Mouse (Mus musculus): ENCODE measurements around the gene Acads.
"Not testable (repeated sequence)": the region's sequence is repeated elsewhere in the genome, so short reads cannot be mapped to it uniquely, and the experiment has no call there.

Acads gene

DNA sequence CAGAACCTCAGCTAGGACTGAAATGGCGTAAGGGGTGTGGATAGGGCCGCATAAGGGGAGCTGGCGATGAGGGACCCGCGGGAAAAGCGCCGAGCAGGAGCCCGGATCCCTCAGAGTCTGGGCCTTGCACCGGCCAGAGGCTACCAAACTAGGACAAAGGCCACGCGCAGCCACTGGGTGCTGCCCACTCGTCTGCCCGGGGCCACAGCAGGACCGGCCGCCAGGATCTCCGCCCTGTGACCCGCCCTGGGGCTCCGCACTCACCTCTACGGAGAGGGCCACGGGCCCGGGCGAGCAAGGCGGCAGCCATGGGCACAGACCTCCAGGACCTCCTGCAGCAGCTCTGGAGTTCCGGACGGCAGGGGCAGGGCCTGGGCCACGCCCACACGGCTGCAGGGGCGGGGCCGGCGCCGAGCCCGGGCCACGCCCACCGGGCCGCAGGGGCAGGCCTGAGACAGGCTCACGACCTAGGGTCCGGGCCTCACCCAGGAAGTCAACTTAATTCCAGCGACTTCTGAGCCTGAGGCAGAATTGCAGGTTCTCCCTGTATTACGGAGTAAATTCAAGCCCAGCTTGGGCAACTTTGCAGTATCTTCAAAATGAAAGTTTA, at the start of gene Acads:
TSS of gene Acads (minus strand) at position 386 of the 610 bp plus-strand sequence.
- peak in 1 of 2 experiments; percentile 71 for DNase-seq (ENCODE audit: low spot score in 2 of 2)

DNA sequence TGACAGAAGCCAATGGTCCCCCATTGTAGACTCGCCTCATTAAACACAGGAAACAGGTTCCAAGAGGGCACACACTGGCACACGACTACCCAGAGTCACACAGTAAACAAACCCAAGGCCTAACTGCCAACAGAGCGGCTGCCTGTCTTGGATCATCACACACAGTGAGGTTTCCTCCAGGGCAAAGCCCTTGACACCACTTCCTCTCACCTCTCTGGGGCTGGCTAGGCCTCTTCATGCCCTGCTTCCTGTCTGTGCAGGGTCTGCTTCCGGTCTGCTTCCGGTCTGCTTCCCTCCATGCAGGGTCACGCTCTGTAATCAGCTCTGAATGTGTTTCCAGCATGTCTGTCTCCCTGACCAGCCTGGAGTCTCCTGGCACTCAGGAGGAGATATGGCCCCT, 48.2 kb upstream of the Acads start:
- DNase-seq (ENCODE audit: low spot score in 2 of 2) = no peak

DNA sequence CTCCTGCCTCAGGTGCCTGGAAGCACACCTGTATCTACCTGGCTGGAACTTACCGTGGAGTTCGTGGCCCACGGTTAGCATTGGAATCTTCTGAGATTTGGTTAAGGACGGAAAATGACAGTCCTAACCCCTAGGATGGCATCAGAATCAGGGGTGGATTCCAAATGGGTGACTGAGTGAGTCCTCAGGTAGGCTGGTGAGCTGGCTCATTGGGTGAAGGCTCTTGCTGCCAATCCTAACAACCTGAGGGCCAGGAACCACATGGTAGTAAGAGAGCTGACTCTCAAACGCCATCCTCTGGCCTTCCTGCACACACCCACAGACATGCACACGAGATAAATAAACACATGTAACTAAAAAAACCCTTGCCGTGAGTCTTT, 47.7 kb upstream of the Acads start:
- DNase-seq (ENCODE audit: low spot score in 2 of 2) = no peak

DNA sequence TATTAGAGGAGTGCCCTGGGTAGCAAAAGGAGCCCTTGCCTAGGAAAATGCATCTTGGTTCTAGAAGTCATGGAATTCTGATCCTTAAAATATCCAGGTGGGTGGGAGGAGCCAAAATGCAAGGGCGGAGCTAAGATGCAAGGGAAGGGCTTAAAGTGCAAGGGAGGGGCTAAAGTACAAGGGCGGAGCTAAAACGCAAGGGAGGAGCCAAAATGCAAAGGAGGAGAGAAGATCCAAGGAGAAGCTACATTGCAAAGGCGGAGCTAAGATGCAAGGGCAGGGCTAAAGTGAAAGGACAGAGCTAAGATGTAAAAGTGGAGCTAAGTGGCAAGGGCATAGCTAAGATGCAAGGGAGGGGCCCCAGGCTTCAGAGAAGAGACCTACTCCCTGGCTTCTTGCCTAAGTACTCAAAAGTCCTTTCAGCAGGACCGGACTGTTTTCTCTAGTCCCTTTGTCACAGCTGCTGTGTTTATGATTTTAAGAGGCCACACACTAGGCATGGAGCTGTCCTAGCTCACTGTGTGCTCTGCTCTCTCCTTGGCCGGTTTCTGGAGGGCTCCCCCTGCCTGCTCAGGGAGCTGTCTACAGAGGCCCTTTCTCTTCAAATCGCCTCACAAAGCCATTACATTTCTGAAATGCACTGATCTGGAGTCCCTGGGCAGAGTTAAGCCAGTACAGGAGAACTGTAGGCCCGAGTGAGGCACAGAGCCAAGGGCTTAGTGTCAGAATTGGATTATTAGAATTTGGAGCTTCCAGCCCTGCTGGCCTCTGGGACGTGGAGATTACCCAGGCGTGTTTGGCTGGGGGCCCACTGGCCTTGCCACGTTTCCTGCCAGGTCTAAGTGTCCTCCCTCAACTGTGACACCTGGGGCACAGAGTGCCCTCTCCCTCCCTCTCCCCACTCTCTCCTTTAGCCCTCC, 47.0 kb upstream of the Acads start:
- DNase-seq (ENCODE audit: low spot score in 2 of 2) = peak in 1 of 2 experiments; percentile 64

DNA sequence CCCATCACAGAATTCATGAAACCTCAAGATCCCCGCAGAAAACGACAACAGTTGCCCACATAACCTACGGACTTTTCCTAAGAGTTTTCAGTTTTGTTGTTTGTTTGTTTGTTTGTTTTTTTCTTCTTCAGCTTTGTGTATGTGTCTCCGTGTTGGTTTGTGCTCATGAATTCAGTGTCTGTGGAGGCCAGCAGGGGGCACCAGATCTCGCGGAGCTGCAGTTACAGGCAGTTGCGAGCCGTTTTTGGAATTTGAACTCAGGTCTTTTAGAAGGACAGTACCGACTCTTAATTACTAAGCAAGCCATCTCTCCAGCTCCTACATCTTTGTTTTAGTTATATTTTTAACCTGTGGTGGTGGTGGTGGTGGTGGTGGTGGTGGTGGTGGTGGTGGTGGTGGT, 46.2 kb upstream of the Acads start:
- DNase-seq (ENCODE audit: low spot score in 2 of 2) = no peak

DNA sequence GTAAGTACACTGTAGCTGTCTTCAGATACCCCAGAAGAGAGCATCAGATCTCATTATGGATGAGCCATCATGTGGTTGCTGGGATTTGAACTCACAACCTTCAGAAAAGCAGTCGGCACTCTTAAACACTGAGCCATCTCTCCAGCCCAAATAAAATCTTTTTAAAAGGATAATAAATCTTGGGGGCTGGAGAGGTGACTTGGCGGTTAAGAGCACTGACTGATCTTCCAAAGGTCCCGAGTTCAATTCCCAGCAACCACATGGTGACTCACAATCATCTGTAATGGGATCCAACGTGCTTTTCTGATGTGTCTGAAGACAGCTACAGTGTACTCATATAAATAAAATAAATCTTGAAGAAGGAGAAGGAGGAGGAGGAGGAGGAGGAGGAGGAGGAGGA, 45.3 kb upstream of the Acads start:
- not testable (repeated sequence) for DNase-seq (ENCODE audit: low spot score in 2 of 2)

DNA sequence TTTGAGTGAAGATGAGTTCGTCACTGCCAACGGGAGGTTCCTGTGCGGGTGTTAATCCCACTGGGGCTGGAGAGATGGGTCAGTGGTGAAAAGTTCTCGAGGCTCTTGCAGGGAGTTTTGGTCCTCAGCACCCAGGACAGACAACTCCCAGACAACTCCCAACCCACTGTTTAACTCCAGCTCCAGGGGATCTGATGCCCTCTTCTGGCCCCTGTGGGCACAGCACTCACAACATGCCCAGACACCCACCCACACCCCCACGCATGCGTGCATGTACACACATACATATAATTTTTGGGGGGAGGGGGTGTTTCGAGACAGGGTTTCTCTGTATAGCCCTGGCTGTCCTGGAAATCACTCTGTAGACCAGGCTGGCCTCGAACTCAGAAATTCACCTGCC, 44.4 kb upstream of the Acads start:
- peak in 1 of 2 experiments; percentile 57 for DNase-seq (ENCODE audit: low spot score in 2 of 2)

DNA sequence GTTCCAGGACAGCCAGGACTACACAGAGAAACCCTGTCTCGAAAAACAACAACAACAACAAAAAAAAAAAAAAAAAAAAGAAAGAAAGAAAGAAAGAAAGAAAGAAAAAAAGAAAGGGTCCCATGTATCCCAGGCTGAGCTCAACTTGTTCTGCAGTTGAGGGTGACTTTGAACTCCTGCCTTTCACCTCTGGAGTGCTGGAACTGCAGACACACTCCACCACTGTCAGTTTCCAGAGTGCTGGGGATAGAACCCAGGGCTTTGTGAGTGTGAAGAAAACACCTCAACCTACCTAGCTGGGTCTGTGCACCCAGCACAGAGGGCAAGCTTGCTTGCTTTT, 42.8 kb upstream of the Acads start:
- DNase-seq (ENCODE audit: low spot score in 2 of 2) = not testable (repeated sequence)

DNA sequence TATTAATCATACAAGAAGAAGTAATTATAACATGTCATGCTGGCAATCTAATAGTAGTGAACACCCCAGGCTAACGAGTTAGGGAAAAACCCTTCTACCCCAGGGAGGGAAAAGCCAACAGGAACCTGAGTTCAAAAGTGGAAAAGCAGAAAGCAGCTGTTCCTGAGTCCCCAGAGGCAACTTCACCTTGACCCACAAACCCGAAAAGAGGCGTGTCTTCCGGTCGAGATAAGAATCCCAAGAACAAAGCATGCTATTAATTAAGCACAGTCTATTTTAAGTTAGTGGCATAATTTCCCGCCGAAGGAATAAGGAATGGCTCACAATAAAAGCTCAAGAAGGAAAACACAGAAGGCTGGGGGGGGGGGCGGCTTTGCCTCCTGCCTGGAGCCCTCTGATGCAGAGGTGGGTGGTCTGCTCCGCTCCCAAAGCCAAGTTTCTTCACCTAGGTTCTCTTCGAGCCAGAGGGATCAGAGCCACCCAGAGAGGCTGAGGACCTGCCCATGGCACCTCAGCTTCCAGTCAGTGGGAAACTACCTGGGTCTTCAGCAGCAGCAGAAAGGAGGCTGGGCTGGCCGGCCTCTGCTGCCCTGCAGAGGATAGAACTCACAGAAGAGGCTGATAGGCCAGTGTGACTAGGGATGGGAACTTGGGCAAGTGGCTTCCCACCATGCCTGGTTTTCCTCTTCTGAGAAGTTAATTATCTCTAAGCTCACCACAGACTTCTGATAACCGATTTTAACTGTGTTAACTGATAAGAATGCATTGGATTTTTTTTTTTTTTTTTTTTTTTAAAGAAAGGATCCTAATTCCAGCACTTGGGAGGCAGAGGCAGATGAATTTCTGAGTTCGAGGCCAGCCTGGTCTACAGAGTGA, 42.2 kb upstream of the Acads start:
- DNase-seq (ENCODE audit: low spot score in 2 of 2) = no peak

DNA sequence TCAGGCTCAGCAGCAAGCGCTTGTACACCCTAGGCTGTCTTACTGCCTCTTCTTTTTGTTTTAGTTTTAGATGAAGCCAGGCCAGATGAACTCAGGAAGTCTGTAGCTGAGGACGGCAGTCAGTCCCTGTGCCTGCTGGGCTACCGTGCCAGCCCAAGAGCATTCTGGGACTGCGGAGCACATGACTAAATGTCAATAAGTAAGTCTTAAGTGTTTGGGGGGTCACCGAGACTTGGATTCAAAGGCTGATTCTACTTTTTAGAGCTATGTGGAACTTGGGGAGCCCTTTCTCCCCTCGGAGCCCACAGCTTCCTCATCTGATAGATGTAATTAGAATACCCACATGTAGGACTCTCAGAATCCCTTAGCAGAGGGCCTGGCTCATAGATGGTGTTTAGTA, 41.5 kb upstream of the Acads start:
- DNase-seq (ENCODE audit: low spot score in 2 of 2) = no peak

DNA sequence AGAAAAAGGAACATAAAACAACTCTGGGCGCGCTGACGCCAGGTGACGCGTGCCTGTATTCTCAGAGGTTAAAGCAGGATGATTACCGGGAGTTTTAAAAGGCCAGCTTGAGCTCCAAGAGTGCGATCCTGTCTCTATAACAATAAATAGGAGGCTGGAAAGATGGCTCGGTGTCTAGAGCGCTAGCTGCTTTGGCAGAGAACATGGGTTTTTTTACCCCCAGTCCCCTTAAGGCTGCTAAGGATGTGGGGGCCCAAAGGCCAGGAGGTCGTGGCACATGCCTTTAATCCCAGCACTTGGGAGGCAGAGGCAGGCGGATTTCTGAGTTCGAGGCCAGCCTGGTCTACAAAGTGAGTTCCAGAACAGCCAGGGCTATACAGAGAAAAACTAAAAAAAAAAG, 40.0 kb upstream of the Acads start:
- DNase-seq (ENCODE audit: low spot score in 2 of 2) = no peak

DNA sequence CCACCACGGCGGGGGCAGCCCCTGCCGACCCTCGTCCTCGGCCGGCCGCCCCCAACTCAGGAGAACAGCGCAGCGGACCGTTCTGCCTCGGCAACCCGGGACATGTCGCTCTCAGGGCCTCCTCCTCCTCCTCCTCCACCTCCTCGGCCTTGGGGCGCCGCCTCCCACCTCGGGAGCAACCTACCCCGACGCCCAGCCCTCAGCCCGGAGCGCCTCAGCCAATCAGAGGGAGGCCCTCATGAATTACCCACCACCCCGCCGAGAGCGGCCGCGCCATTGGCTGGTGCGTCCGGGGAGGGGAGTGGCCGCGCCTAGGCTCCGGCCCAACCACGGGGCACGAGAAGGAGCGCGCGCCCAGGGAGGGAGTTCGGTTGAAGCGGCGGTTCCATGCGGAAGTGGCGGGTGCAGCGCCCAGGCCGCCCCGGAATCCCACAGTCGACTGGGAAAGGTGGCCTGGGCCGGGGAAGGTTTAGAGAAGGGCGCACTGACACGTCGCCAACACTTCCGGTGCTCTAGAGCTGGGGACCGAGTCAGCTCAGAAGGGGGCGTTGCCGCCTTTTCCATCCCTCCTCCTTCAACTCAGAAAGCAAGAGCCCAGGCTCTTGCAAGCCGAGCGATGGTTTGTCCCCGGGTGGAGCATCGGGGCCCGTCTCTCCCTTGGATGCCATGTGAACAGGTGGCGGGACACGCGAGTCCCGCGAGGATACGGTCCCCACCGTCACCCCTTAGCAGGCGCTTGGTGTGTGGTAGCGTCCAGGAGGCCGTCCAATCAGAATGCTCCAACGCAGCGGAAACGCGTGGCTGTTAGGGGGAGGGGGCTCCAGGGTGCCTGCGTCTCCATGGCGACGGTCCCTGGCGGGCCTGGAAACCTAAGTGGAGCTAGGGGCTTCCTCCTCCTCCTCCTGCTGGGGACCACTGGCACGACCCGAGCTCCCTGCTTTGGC, 39.2 kb upstream of the Acads start, which contains the start of gene Mlec:
TSS of gene Mlec (minus strand) at position 140 of the 944 bp plus-strand sequence.
- DNase-seq (ENCODE audit: low spot score in 2 of 2) = peak; percentile 98 to 99

DNA sequence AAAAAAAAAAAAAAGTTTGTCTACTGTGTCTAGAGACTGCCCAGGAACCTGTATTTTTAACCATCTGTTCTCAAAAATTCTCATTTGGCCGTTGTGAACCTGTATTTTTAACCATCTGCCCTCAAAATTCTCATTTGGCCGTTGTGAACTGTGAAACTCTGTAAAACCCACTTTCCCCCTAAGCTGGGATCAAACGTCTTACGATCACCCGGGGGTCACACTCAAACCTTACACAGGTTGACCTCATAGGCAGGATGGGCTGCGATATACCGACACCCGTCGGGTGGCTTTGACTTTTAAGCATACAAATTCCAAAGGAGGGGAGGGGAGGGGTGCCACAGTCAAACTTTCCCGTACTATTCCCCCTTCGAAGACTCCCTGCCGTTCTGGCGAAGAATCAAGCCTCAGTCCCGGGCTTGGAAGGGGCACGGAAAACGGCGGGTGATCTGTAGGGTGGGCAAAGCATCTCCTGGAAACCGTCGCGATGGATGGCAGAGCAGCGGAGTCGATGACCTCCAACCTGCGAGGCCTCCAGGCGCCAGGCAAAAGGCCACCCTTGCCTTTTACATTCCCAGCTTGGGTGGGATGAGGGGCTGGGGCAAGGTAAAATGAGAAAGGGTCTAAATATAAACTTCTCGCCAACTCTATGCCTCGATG, 37.9 kb upstream of the Acads start:
- DNase-seq (ENCODE audit: low spot score in 2 of 2) = peak in 1 of 2 experiments; percentile 26

DNA sequence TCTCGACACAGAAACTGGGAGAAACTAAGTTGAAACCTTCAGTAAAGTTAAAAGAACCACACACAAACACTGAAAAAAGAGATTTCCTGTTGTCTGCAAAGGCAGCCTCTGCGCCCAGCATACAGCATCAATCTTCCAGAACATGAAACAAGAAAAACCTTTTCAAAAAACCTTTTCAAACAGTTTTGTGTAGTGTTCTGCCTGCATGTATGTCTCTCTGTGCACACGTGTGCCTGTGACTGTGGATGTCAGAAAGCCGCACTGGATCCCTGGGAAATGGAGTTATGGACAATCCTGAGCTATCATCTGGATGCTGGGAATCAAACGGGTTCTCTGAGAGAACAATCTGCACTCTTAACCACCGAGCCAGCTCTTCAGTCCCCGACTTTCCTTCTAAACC, 37.3 kb upstream of the Acads start:
- no peak for DNase-seq (ENCODE audit: low spot score in 2 of 2)

DNA sequence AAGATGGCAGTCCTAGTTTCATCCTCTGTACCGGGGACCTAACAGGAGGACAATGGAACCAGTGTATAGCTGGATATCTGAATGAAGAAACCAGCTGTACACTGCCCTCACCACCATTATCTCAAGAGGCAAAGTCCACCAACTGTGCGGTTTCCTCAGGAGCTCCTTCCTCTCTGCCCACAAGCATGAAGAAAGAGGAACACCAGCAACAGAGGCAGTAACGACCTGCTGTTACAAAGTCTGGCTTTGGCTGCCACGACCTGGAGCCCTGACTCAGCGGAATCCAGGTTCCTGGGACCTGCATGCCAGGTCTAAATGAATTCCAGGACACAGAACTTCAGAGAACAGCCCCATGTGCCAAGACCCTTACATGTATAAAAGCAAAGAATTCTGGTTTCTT, 36.7 kb upstream of the Acads start:
- DNase-seq (ENCODE audit: low spot score in 2 of 2) = no peak

DNA sequence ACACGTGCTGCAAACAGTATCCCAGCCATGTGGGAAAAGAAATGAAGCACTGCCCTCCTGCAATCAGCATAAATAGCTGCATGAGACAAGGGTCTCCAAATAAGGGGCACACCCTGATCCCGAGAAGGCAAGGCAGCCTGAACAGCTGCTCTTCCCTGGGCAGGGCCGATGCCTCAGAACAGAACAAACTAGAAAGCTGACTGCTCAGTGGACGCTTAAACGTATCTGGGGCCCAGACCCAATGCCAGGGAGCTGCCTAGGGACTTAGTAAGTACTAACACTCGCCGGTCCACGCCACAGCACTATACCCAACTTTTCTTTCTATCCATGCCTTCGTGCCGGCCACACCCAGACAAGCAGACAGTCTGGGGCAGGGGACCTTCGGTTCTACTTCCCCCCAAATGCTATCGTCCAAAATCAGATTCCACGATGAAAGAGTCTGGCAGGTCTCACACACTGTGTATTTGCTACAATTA, 36.0 kb upstream of the Acads start:
- DNase-seq (ENCODE audit: low spot score in 2 of 2) = no peak

DNA sequence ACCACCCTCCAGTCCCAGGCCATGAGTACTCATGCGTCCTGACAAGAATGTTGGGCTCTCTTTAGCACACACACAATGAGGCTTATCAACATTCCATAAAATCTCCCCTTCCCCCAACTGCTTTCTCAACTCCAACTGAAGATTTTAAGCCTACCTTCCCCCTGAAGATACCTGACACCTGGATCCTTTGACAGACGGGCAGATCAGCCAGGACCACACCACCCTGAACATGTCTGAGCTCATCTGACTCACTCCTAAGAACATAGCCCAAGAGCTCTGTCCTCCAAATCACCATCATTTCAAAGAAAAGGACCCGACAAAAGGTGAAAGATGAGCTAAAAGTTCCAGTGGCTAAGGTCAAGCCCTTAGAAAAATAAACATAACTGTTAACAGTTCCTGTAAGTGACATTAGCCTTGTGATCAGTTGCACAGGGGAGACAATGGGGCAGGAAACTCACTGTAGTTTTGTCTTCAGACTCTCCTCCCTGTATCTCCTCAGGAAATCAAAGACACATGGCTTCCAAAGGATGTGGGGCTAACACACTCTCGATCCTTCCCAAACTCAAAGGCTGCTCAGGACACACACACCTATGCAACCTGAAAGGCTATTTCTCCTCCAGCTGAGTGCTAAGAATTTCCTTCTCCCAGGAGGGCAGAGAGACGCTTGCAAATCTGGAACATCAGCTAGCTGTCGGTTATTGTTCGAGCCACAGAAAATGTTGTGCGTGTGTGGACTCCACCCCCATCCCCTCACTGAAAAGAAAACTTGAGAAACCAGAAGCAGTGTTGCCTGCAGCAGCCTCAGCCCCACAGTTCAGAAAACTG, 33.2 kb upstream of the Acads start:
- no peak for DNase-seq (ENCODE audit: low spot score in 2 of 2)

DNA sequence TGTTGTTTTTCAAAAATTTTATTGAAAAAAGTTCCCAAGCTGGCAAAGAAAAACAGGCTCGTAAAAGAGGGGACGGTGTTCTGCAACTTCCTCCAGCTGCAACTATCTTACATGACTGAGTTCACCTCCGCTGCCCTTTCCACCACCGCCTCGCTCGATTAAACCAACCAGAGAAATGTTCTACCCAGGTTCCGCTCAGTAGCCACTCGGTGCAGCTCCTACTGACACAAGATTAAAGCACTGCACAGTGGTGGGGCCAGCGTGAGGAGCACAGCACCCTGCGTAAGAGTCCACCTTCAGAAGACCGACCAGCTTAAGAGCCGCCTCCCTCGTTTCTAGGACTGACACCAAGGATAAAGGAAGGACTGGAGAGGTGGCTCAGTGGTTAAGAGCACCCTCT, 32.3 kb upstream of the Acads start:
- no peak for DNase-seq (ENCODE audit: low spot score in 2 of 2)

DNA sequence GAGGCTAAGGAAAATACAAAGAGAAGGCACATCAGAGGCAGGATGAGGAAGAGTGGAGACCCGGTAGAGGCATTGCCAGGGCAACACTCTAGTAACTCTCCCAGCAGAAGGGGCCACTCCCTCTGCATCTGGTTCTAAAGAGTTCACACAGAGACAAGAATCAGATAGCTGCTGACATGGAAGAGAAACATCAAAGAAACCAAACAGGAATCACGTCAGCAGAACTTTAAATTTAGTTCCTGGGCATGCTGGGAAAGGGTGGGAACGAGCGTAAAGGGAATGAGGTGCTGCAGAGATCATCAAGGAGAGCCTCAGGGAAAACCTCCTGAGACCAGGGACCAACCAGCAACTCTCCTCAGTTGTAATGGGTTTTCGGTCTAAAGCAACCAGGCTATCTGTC, 31.8 kb upstream of the Acads start:
- no peak for DNase-seq (ENCODE audit: low spot score in 2 of 2)
